Mouse (Mus musculus) left cerebral cortex, postnatal 14 days (tissue): ENCODE measurements around the gene Gm9833. TPM values are rescaled to one million over a fixed set of nuclear protein-coding genes. Genes with fewer than 3 reads are reported as not detected.
"Not testable (repeated sequence)": the region's sequence is repeated elsewhere in the genome, so short reads cannot be mapped to it uniquely, and the experiment has no call there.

ENCODE experiments used
- DNase-seq, 2 experiments: peaks; one replicate each; pipeline ENCODE4 v3.0.0; 2021 to 2022; ENCODE audit warnings: low spot score in 2 of 2, mixed read lengths in 1 of 2
- intact Hi-C: fragments of 180-260 bp; cut with DNase I; formaldehyde crosslinking; loops from one replicate; pipeline ENCODE4 v1.15.1; 2025
- long read RNA-seq, 2 experiments: library from polyadenylated mRNA; stranded (forward); transcript quantifications; one replicate each; pipeline ENCODE4 v2.0.0; 2021
- total RNA-seq, 2 experiments: library from RNA; stranded (reverse); gene quantifications; 2 replicates each; pipeline ENCODE4 v1.2.3; 2021

Gene Gm9833
- total RNA-seq, result 10 to 100 TPM; 10.4 to 11.5 TPM
- long read RNA-seq, experiment 1, result 0 reads
- long read RNA-seq, experiment 2, result 0 reads

- DNase-seq, intact Hi-C loops: not testable (repeated sequence)
These were observed at the start of gene Gm9833 for GRCm38 (mm10) chr3:10087994-10088393. Gene Gm9833, plus strand, starts transcription at chr3:10088110.

DNA sequence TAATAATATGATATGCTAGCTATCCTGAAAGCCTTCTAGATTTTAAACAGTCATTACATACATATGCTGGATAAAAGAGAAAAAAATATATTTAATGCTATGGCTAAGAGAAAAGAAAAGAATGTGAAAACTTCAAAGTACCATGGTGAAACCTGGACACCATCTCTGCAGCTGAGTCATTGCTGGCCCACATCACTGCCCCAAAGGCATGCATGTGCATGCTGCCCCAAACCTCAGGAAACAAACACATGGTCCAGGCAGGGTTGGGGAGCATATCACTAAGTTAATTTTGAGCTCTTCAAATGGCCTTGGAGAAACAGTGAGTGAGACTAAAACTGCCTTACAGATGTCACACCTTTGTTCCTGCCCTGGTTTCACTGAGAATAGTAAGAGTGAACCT, 17.8 kb upstream of the Gm9833 start:
- intact Hi-C loops, result no loop called here
- DNase-seq, result no peak

DNA sequence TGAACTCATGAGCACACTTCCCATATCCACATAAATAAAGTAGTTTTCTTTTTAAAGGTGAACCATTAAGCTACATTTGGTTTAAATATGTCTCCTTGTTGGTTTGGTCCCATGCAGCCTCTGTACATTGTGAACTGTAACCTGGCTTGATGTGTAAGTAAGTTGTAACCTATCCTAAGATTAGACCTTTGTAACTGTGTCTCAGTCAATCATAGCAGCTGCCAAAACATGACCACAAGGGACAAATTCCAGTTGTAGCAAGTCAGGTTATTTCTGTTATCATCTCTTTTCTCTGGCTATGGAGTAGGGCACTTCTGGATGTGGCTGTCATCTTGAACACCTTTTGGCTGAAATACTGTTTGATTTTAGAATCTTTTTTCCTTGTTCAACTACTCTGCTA, 12.1 kb upstream of the Gm9833 start:
- DNase-seq, result no peak
- intact Hi-C loops, result no loop called here

DNA sequence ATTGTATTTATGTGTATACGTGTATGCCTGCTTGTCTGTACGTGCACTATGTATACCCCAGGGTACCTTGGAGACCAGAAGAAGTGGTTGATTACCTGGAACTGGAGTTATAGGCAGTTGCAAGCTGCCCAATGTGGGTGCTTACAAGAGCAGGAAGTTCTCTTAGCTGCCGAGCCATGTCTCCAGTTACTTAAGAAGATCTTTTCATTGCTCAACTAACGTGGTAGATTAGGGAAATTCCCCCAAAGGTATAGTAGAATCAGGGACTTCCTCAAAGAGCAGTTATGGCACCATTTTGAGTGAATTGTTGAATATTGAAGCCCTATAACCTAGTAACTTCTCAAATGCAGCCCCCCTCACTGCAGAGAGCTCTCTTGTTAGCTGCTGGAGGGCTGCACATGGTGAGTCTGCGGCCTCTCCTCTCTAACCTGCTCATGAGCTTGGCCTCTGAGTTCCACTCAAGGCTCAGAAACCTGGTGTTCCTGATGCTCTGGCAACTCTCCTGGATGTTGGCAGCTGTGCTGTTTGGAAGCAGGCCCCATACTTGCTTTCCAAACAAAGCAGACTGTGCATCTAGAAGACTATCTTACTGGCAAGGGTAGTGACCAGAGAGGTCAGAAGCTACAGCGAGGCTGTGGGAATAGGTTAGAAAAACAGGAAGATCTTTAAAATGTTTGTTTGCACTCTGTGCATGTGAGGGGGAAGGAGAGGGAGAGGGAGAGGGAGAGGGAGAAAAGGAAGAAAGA, 10.6 kb upstream of the Gm9833 start:
- intact Hi-C loops, result no loop called here
- DNase-seq, result no peak

GRCm38 (mm10) chr3:10078113-10078512, 9.8 kb upstream of the Gm9833 start:
- intact Hi-C loops, result no loop called here
- no peak for DNase-seq

GRCm38 (mm10) chr3:10081336-10081735, 6.6 kb upstream of the Gm9833 start:
- intact Hi-C loops, result no loop called here
- DNase-seq, result no peak

DNA sequence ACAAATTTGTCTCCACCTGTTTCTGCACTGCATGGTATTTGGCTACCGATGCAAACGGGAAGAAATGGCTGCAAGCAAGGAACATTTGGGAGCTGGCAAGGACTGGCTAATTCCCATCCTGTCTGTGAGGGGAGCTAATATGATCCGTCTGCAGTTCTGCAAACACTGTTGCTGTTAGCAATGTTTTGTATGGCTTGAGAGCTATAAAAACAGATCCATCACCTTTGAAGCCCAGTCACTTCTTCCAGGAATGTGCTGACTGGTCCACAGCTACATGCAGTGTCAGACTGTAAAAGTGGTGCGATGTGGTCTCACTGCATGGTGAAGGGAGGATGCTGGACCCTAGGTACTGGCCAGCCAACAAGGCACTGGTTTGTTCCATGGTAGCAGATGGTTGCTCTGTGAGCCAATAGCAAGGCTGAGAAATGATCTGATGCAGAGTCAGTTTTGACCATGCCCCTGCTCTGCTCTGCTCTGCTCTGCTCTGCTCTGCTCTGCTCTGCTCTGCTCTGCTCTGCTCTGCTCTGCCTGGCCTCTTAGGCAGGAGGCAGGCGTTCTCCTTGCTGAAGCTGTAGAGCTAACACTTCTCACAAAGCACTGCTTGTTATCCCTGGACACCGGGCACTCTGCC, 5.9 kb upstream of the Gm9833 start:
- peak; percentile 20 to 33 for DNase-seq
- intact Hi-C loops, result no loop called here

DNA sequence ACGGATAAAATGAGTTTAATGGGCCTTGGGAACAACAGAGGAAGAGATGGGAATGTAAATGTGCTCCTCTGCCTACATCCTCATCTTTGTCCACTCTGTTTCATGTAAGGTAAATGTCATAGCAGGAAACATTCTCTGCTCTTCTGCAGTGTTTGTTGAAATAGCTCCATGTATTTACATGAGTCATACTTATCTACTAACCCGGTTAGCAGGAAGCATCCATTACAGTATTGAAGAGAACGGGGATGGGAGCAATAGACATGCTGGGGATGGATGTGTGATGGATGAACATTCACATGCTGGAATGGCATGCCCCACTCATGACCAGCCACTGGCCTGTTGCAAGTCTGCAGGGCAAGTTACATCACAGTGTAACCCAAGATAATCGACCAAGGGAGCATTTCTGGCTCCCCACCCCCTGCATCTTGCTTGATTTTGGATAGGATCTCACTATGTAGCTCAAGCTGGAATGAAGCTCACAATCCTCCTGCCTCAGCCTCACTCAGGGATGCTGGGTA, 5.3 kb upstream of the Gm9833 start:
- DNase-seq, result no peak
- intact Hi-C loops, result no loop called here

GRCm38 (mm10) chr3:10084102-10084501, 3.8 kb upstream of the Gm9833 start:
- no peak for DNase-seq
- intact Hi-C loops, result no loop called here

DNA sequence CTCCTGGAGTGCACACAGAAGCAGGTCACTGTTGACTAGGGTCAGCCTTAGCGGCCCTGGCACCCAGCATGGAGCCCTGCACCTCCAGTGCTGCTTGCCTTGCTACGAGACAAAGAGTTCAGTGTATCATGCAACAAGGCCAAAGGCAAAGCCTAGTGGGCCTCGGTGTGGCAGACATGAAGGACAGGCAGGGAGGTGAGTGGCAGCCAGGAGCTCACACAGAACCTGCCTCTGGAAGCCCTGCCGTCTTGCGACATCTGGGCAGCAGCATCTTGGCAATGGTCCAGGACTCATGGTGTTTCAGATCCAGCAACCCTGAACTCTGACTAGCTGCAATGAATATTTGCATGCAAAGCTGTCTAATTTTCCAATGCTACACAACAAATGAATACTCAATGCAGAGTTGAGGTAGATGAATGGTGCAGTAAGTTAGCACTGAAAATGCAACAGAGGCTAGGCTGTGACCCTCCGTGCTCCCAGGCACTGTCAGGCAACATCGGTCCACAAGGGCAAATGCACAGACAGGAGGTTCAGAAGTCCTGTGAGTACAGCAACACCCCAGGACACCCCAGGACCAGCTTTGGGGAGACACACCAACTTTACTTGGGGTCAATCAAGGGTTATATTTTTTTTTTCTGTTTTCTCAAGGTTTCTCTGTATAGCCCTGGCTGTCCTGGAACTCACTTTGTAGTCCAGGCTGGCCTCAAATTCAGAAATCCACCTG, 2.4 kb upstream of the Gm9833 start:
- no peak for DNase-seq
- intact Hi-C loops, result no loop called here

- intact Hi-C loops, result no loop called here
- DNase-seq, result no peak
These were observed 399 bp upstream of the Gm9833 start for GRCm38 (mm10) chr3:10087511-10087910.

- DNase-seq, result no peak
- intact Hi-C loops, result no loop called here
These were observed 3.8 kb downstream of the Gm9833 start for GRCm38 (mm10) chr3:10091616-10092140.

- intact Hi-C loops, result no loop called here
- DNase-seq, result no peak
These were observed 4.6 kb downstream of the Gm9833 start for GRCm38 (mm10) chr3:10092499-10092898.

DNA sequence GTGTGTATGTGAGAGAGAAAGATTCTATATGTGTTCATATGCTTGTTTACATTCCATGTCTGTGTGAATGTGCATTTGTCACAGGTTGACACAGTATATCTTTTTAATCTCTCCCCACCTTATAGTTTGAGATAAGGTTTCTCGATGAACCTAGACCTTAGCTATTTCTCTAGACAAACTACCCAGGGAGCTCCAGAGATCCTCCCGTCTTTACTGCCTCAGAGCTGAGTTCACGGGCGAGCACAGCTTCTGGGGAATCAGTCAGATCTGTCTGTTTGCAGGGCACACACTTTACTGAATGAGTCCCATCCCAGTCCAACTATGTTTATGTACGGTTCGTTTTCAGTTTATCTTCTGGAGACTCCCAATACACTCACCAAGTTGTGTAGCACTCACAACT, 5.0 kb downstream of the Gm9833 start:
- DNase-seq, result no peak
- intact Hi-C loops, result no loop called here

- intact Hi-C loops, result no loop called here
- no peak for DNase-seq
These were observed 7.2 kb downstream of the Gm9833 start for GRCm38 (mm10) chr3:10095076-10095622.

DNA sequence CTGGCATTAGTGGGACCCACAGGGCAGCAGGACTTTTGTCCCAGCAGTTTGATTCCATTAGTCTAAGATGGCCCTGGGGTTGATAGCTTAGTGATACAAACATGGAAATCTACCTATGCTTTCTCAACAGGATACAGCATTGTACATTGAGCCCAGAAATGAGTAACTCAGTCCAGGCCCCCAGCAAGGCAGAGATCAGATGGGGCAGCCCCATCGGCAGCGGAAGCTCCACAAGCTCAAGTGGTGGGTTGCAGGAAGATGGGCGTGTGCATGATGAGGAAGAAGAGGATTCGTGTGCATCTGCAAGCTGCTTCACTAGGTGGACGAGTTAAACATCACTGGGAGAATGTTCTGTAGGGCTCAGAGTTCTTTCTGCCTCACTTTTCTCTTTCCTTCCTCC, 11.8 kb downstream of the Gm9833 start:
- no peak for DNase-seq
- intact Hi-C loops, result no loop called here

DNA sequence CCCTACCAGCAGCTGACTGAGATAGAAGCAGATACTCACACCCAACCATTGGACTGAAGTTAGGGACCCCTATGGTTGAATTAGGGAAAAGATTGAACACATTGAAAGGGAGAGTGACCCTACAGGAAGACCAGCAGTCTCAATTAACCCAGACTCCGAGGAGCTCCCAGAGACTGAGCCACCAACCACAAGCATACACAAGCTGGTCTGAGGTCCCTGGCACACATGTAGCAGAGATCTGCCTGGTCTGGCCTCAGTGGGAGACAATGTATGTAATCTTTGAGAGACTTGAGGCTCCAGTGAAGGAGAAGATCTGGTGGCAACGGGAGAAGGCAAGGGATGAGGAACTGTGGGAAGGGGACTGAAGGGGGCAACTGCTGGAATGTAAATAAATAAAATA, 23.7 kb downstream of the Gm9833 start:
- intact Hi-C loops, result no loop called here
- no peak for DNase-seq

GRCm38 (mm10) chr3:10112196-10112595, 24.3 kb downstream of the Gm9833 start:
- DNase-seq, result no peak
- intact Hi-C loops, result no loop called here

DNA sequence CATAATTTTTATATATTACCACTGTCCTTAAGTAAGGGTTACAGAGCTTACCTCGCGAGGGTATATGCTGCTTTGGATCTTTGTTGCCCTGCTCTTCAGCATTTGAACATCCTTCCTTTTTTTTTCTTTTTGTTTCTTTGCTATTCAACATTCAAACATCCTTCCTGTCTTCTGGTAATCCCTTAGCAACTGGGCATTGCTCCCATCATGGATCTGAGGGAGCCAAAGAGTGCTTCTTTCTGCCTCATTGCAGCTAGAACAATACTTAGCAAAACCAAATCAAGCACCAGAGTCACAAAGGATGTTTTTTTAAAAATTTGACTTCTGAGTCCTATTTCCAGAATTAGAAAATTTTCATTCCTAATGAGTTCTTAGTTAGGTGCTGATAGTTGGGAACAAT, 24.8 kb downstream of the Gm9833 start:
- intact Hi-C loops, result no loop called here
- DNase-seq, result no peak

- DNase-seq, result no peak
- intact Hi-C loops, result no loop called here
These were observed 28.6 kb downstream of the Gm9833 start for GRCm38 (mm10) chr3:10116531-10116930.
